Mouse (Mus musculus): Measurements from ENCODE around the gene Fgd2. TPM values are rescaled to one million over a fixed set of nuclear protein-coding genes. Genes with fewer than 3 reads are reported as not detected.

Fgd2 gene
- polyA plus RNA-seq, 1 experiment from 2014 or later = 6.7 TPM

DNA sequence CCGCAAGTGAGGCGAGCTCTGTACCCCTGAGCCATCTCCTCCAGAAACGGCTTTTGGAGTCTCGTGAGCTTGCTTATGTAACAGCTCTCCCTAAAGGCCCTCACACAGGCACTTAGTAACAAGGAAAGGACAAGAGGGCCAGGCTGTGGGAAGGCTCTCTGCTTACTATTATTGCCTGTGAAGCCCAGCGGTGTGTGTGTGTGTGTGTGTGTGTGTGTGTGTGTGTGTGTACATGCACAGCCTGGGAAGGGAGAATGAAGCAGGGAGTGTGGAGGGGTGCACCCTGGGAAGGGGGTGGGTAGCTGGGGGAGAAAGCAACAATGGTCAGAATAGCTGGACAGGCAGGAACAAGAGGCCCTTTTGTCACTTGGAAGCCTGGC is 5.3 kb upstream of the Fgd2 start:
- 48% methylated on average over 5 of the region's 5 CpGs for WGBS
- peak overlapping the region; percentile 87 for H3K27ac ChIP-seq

GRCm38 (mm10) chr17:29355841-29356478 is 4.8 kb upstream of the Fgd2 start:
- WGBS = 13% methylated on average over 17 of the region's 17 CpGs
- Histone ChIP-seq H3K4me1 (peaks cover 29% of the 10 kb centered on the region), H3K9ac (peak overlapping the region; percentile 62), H3K27ac (peak overlapping the region; percentile 87), H3K27me3 (no peaks in the 10 kb centered on the region), H3K9me3 (no peaks in the 10 kb centered on the region), H3K4me2 (replicated peaks) (peak overlapping the region; percentile 67), H3K36me3 (no peaks in the 10 kb centered on the region), H3K4me3 (peak overlapping the region; percentile 36)
- ATAC-seq (ENCODE audit: low FRiP score, low read depth) = peak; percentile 53; the same call in 1 of the 2 replicates

More for the DNA sequence above, 5.3 kb upstream of the Fgd2 start:
- Histone ChIP-seq H3K9me3 (no peaks in the 10 kb centered on the region), H3K36me3 (no peaks in the 10 kb centered on the region), H3K4me3 (no peak overlapping the region), H3K9ac (peak overlapping the region; percentile 62), H3K27me3 (no peaks in the 10 kb centered on the region), H3K4me2 (replicated peaks) (peak overlapping the region; percentile 67), H3K4me1 (peaks cover 25% of the 10 kb centered on the region)
- no peak for ATAC-seq (ENCODE audit: low FRiP score, low read depth)

DNA sequence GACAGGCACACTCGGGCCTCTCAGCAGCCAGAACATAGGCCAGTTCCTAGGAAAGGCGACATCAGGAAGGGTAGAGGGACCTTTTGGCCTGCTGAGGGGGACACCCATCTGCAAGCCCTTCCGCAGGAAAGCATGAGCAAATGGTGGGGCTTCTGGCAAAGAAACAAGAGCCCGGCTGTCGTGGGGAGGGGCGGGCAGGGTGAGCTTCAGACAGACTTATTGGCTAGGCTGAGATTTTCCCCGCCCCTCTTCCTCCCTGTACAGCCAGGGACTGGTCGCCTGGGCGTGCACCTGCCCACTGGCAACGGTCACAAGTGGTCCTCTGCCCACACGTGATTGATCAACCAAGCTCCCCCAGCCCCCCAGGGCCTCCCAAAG is 4.2 kb upstream of the Fgd2 start:
- Histone ChIP-seq H3K4me1 (peaks cover 29% of the 10 kb centered on the region), H3K36me3 (no peaks in the 10 kb centered on the region), H3K9me3 (no peaks in the 10 kb centered on the region), H3K27ac (peak overlapping the region; percentile 87), H3K4me3 (peak overlapping the region; percentile 36), H3K9ac (peak overlapping the region; percentile 62), H3K27me3 (no peaks in the 10 kb centered on the region), H3K4me2 (replicated peaks) (peak overlapping the region; percentile 67)
- peak; percentile 89 for ATAC-seq (ENCODE audit: low FRiP score, low read depth)
- 1% methylated on average over 11 of the region's 11 CpGs for WGBS

DNA sequence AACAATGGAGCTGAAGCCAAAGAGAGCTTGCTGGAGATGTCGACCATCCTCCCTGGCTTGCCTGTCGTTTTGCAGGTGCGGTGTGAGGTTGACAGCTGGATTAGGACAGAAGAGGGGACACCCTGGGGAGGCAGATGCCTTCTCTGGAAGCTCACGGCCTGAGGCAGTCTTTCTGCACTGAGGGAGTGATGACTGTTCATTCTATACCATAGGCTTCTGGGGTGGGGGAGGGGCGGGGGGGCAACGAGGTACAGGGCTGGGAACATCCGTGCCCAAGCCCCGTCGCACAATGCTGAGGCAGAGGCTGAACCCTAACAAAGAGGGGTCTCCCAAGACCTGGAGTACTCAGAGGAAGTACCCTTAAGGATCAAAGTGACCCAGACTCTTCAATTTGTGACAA is 3.8 kb upstream of the Fgd2 start:
- Histone ChIP-seq H3K4me3 (peak overlapping the region; percentile 36), H3K27me3 (no peaks in the 10 kb centered on the region), H3K4me1 (peaks cover 29% of the 10 kb centered on the region), H3K9me3 (no peaks in the 10 kb centered on the region), H3K36me3 (no peaks in the 10 kb centered on the region), H3K4me2 (replicated peaks) (peak overlapping the region; percentile 67), H3K27ac (peak overlapping the region; percentile 87), H3K9ac (peak overlapping the region; percentile 62)
- WGBS = 12% methylated on average over 9 of the region's 9 CpGs
- 0 out of 2 replicates have a peak, but pooled peaks have one; percentile 17 for ATAC-seq (ENCODE audit: low FRiP score, low read depth)

DNA sequence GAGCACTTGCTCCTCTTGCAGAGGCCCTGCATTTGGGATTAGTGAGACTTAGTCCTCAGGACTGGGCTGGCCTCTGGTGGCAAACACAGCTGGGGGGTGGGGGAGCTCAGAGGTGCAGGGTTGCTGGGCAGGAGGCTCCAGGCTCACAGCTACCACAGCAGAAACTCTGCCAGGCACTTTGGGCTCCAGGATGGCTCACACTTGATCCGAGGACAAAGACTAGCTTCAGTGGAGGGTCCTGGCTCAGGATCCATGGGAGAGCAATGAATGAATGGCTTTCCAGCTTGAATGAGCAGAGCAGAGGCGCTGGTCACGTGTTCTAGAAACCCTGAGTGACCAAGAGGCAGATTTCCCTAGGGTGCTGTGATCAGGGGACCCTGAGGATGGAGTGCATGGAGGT is 1.8 kb upstream of the Fgd2 start:
- H3K4me2 ChIP-seq (replicated peaks) = no peak overlapping the region
- H3K9ac ChIP-seq = no peak overlapping the region
- no peaks in the 10 kb centered on the region for H3K9me3 ChIP-seq
- ATAC-seq (ENCODE audit: low FRiP score, low read depth) = no peak
- no peak overlapping the region for H3K27ac ChIP-seq
- peaks cover 29% of the 10 kb centered on the region for H3K4me1 ChIP-seq
- H3K27me3 ChIP-seq = no peaks in the 10 kb centered on the region
- H3K4me3 ChIP-seq = no peak overlapping the region
- WGBS = 70% methylated on average over 3 of the region's 3 CpGs
- H3K36me3 ChIP-seq = no peaks in the 10 kb centered on the region

DNA sequence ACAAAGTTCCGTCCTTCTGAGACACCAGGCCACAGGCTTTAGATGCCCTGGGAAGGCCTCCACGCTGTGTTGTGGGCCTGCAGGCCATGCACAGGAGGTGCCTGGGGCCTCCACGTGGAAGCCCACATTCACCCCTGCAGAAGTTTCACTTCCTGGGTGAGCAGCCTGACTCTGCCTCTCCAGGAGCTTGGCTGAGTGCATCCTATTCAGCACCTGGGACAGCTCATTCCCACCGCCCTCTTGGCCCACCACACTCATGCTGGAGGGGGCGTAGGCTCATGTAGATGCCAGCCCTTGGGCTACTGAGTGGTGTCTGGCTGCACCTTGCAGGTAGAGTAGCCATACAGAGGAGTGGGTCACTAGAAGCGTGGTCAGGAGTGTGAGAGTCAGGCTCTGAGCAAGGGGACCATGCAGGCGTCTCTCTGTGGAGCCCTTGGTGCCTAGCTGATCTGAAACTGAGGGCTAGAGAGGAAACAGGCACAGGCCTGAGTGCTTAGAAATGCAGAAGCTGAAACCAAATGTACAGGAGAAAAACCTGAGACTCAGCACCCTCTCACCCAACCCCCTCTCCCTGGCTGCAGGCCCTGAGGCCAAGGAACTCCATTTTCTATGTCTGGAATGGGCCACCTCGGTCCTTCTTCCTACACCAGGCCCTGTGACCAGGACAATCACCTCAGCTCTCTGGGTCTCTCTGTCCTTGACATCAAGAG is 1.4 kb downstream of the Fgd2 start:
- WGBS = 58% methylated on average over 8 of the region's 8 CpGs
- Histone ChIP-seq H3K9ac (no peak overlapping the region), H3K36me3 (no peaks in the 10 kb centered on the region), H3K27me3 (no peaks in the 10 kb centered on the region), H3K4me1 (peaks cover 5% of the 10 kb centered on the region; the same call in 1 of the 2 replicates), H3K4me2 (replicated peaks) (no peak overlapping the region), H3K27ac (no peak overlapping the region), H3K9me3 (no peaks in the 10 kb centered on the region), H3K4me3 (no peak overlapping the region)
- no peak for ATAC-seq (ENCODE audit: low FRiP score, low read depth)

GRCm38 (mm10) chr17:29363109-29363508 is 2.4 kb downstream of the Fgd2 start:
- H3K36me3 ChIP-seq = no peaks in the 10 kb centered on the region
- H3K9me3 ChIP-seq = no peaks in the 10 kb centered on the region
- H3K9ac ChIP-seq = no peak overlapping the region
- no peak overlapping the region for H3K4me3 ChIP-seq
- ATAC-seq (ENCODE audit: low FRiP score, low read depth) = no peak
- H3K27me3 ChIP-seq = 0 out of 2 replicates have a peak, but pooled peaks cover 3% of the 10 kb centered on the region
- WGBS = 79% methylated on average over 8 of the region's 8 CpGs
- peaks cover 4% of the 10 kb centered on the region; the same call in 1 of the 2 replicates for H3K4me1 ChIP-seq
- H3K27ac ChIP-seq = no peak overlapping the region
- no peak overlapping the region for H3K4me2 ChIP-seq (replicated peaks)

DNA sequence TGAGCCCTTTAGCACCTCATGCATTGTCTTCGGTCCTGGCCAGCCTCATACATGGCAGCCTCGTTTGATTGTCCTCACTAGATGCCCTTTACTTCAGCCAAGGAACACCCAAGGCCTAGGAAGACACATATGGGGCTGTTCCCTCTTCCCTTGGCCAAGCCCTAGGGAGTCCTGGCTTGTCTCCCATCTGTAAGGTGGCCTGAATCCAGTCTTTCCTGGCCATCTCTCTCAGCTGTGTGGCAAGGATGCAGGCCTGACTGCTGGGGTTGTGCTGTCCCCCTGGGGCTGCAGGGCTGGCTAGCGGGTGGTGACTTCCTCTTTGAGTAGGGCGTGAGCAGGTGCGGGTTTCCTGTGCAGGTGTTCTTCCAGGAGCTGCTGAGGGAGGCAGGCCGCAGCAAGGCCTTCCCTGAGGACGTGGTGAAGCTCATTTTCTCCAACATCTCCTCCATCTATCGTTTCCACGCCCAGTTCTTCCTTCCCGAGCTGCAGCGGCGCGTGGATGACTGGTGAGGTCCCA is 4.4 kb downstream of the Fgd2 start:
- ATAC-seq (ENCODE audit: low FRiP score, low read depth) = no peak
- Histone ChIP-seq H3K9me3 (no peaks in the 10 kb centered on the region), H3K27me3 (0 out of 2 replicates have a peak, but pooled peaks cover 4% of the 10 kb centered on the region), H3K9ac (no peak overlapping the region), H3K4me3 (no peak overlapping the region), H3K27ac (no peak overlapping the region), H3K36me3 (no peaks in the 10 kb centered on the region), H3K4me2 (replicated peaks) (no peak overlapping the region), H3K4me1 (peaks cover 13% of the 10 kb centered on the region)
- WGBS = 87% methylated on average over 13 of the region's 13 CpGs

DNA sequence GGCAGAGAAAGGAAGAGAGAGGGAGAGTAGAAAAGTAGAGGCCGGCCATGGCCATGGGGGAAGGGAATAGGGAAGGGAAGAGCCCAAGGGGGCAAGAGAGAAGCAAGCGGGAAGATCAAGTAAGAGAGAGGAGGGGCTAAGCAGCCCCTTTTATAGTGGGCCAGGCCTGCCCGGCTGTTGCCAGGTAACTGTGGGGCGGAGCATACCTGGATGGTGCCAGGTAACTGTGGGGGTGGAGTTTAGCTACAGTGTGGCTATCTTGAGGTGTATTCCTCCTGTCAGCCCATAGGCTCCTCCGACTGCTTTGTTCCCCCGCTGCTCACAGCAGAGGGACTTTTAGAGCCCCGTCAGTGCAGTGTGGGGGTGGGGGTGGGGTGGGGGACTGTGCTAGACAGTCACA is 8.0 kb downstream of the Fgd2 start:
- 0 out of 2 replicates have a peak, but pooled peaks cover 4% of the 10 kb centered on the region for H3K27me3 ChIP-seq
- no peak overlapping the region for H3K27ac ChIP-seq
- ATAC-seq (ENCODE audit: low FRiP score, low read depth) = no peak
- no peaks in the 10 kb centered on the region for H3K36me3 ChIP-seq
- WGBS = 19% methylated on average over 7 of the region's 7 CpGs
- H3K4me3 ChIP-seq = no peak overlapping the region
- H3K9me3 ChIP-seq = no peaks in the 10 kb centered on the region
- peak overlapping the region; percentile 25 for H3K4me2 ChIP-seq (replicated peaks)
- H3K9ac ChIP-seq = no peak overlapping the region; the same call in 1 of the 2 replicates
- H3K4me1 ChIP-seq = peaks cover 10% of the 10 kb centered on the region

GRCm38 (mm10) chr17:29370984-29371723 is 10.4 kb downstream of the Fgd2 start:
- Histone ChIP-seq H3K9me3 (no peaks in the 10 kb centered on the region), H3K4me3 (no peak overlapping the region), H3K4me1 (peaks cover 10% of the 10 kb centered on the region), H3K36me3 (no peaks in the 10 kb centered on the region), H3K27me3 (0 out of 2 replicates have a peak, but pooled peaks cover 4% of the 10 kb centered on the region), H3K27ac (no peak overlapping the region), H3K4me2 (replicated peaks) (no peak overlapping the region), H3K9ac (no peak overlapping the region)
- 5% methylated on average over 5 of the region's 5 CpGs for WGBS
- ATAC-seq (ENCODE audit: low FRiP score, low read depth) = peak; percentile 29; the same call in 1 of the 2 replicates

- Histone ChIP-seq H3K9ac (no peak overlapping the region), H3K27me3 (no peaks in the 10 kb centered on the region), H3K27ac (no peak overlapping the region), H3K4me1 (no peaks in the 10 kb centered on the region), H3K4me3 (no peak overlapping the region), H3K36me3 (no peaks in the 10 kb centered on the region), H3K9me3 (no peaks in the 10 kb centered on the region), H3K4me2 (replicated peaks) (no peak overlapping the region)
- no peak for ATAC-seq (ENCODE audit: low FRiP score, low read depth)
- 75% methylated on average over 10 of the region's 10 CpGs for WGBS
These were observed 15.2 kb downstream of the Fgd2 start for GRCm38 (mm10) chr17:29375871-29376270.

GRCm38 (mm10) chr17:29378056-29378455 is 17.3 kb downstream of the Fgd2 start:
- 74% methylated on average over 8 of the region's 8 CpGs for WGBS

More at GRCm38 (mm10) chr17:29378056-29378455, 17.3 kb downstream of the Fgd2 start:
- H3K4me3 ChIP-seq = no peak overlapping the region
- no peak overlapping the region for H3K4me2 ChIP-seq (replicated peaks)
- no peak for ATAC-seq (ENCODE audit: low FRiP score, low read depth)
- H3K9me3 ChIP-seq = no peaks in the 10 kb centered on the region
- H3K9ac ChIP-seq = no peak overlapping the region
- no peaks in the 10 kb centered on the region for H3K4me1 ChIP-seq
- H3K36me3 ChIP-seq = no peaks in the 10 kb centered on the region
- H3K27ac ChIP-seq = no peak overlapping the region
- H3K27me3 ChIP-seq = no peaks in the 10 kb centered on the region

Measured in limb, embryonic 13.5 days (tissue).